In genomic region chr4:46728231-46728630, GRCm38 (mm10) we compare ENCODE assay signal across 10 mouse cellular contexts.
A peak's percentile ranks its signal among the peaks of the same experiment; 100 is the strongest.
DNase-seq lines count a peak whose midpoint lies in the region; ATAC-seq lines count a peak whose summit lies in the region.
"Had no signal": no experiment of that assay in that cellular context is flagged by ENCODE, and none has a peak within 500 bp of the region (broad histone marks: within the 10 kb centered on the region; RNA-seq: fewer than 3 reads in every experiment).

No protein-coding gene starts in this region.

- no peaks in the 10 kb centered on the region for H3K9me3 ChIP-seq in neural tube, embryonic 13.5 days
- H3K9me3 ChIP-seq in neural tube, embryonic 15.5 days (replicated peaks), result no peaks in the 10 kb centered on the region
- no peaks in the 10 kb centered on the region for H3K9me3 ChIP-seq in forebrain, embryonic 14.5 days (replicated peaks; ENCODE audit: control insufficient read depth, low read length)
- H3K9me3 ChIP-seq in midbrain, embryonic 16.5 days (replicated peaks; ENCODE audit: control insufficient read depth, low read length, poor library complexity, severe bottlenecking), result no peaks in the 10 kb centered on the region
- no peaks in the 10 kb centered on the region for H3K9me3 ChIP-seq in intestine, embryonic 16.5 days (ENCODE audit: control insufficient read depth, low read length)
- H3K9me3 ChIP-seq: heart, embryonic 13.5 days had no signal

- H3K27me3 ChIP-seq in neural tube, embryonic 13.5 days, result no peaks in the 10 kb centered on the region; the same call in 1 of the 2 replicates
- no peaks in the 10 kb centered on the region for H3K27me3 ChIP-seq in neural tube, embryonic 15.5 days (replicated peaks)
- no peaks in the 10 kb centered on the region for H3K27me3 ChIP-seq in forebrain, embryonic 14.5 days (replicated peaks; ENCODE audit: control insufficient read depth, insufficient read depth, low read length)
- no peaks in the 10 kb centered on the region for H3K27me3 ChIP-seq in midbrain, embryonic 16.5 days (ENCODE audit: control insufficient read depth, insufficient read depth, low read depth, low read length)
- H3K27me3 ChIP-seq in intestine, embryonic 16.5 days (replicated peaks; ENCODE audit: control insufficient read depth, insufficient read depth, low read length), result no peaks in the 10 kb centered on the region; the same call in 1 of the 2 replicates

- ATAC-seq in cerebellum, adult (ENCODE audit: insufficient number of reproducible peaks, low FRiP score, low TSS enrichment), result peak; percentile 39; the same call in 1 of the 2 replicates
- peak; percentile 40 for ATAC-seq in neural tube, embryonic 13.5 days (ENCODE audit: low read depth)
- ATAC-seq in neural tube, embryonic 15.5 days (ENCODE audit: low FRiP score), result no peak
- ATAC-seq in forebrain, embryonic 14.5 days, result 0 out of 2 replicates have a peak, but pooled peaks have one; percentile 38
- peak; percentile 27 for ATAC-seq in midbrain, embryonic 16.5 days
- no peak for ATAC-seq in intestine, embryonic 16.5 days

- 0 out of 2 replicates have a peak overlapping the region, but pooled peaks have one; percentile 33 for H3K27ac ChIP-seq in neural tube, embryonic 13.5 days (replicated peaks)
- no peak overlapping the region for H3K27ac ChIP-seq in neural tube, embryonic 15.5 days (replicated peaks)
- H3K27ac ChIP-seq in forebrain, embryonic 14.5 days (ENCODE audit: low read depth, low read length), result 0 out of 2 replicates have a peak overlapping the region, but pooled peaks have one; percentile 9
- peak overlapping the region; percentile 63 for H3K27ac ChIP-seq in midbrain, embryonic 16.5 days (ENCODE audit: low read length)
- no peak overlapping the region for H3K27ac ChIP-seq in intestine, embryonic 16.5 days (ENCODE audit: low read length)
- H3K27ac ChIP-seq: heart, embryonic 13.5 days; macrophage had no signal

- 5% methylated on average over 1 of the region's 1 CpGs for WGBS in neural tube, embryonic 13.5 days
- 24% methylated on average over 1 of the region's 1 CpGs for WGBS in neural tube, embryonic 15.5 days
- WGBS in forebrain, embryonic 14.5 days, result 24% methylated on average over 1 of the region's 1 CpGs
- 12% methylated on average over 1 of the region's 1 CpGs for whole genome bisulfite sequencing in midbrain, embryonic 16.5 days
- WGBS in intestine, embryonic 16.5 days, result 56% methylated on average over 1 of the region's 1 CpGs

- no peaks in the 10 kb centered on the region for H3K36me3 ChIP-seq in neural tube, embryonic 13.5 days
- no peaks in the 10 kb centered on the region for H3K36me3 ChIP-seq in neural tube, embryonic 15.5 days
- no peaks in the 10 kb centered on the region for H3K36me3 ChIP-seq in forebrain, embryonic 14.5 days (ENCODE audit: control insufficient read depth, insufficient read depth, low read length)
- no peaks in the 10 kb centered on the region; the same call in 1 of the 2 replicates for H3K36me3 ChIP-seq in midbrain, embryonic 16.5 days (ENCODE audit: control insufficient read depth, insufficient read depth, low read length)
- H3K36me3 ChIP-seq in intestine, embryonic 16.5 days (ENCODE audit: control insufficient read depth, insufficient read depth, low read length), result no peaks in the 10 kb centered on the region
- H3K36me3 ChIP-seq: heart, embryonic 13.5 days had no signal

- DNase-seq in cerebellum, adult 9-10 months, result no peak
- DNase-seq in forebrain, embryonic 14.5 days (ENCODE audit: low spot score), result peak; percentile 55
- DNase-seq in lung, adult 18-20 months, result no peak

- H3K4me2 ChIP-seq in neural tube, embryonic 13.5 days, result no peak overlapping the region
- H3K4me2 ChIP-seq in neural tube, embryonic 15.5 days, result no peak overlapping the region
- no peak overlapping the region for H3K4me2 ChIP-seq in forebrain, embryonic 14.5 days (ENCODE audit: low read length)
- no peak overlapping the region for H3K4me2 ChIP-seq in midbrain, embryonic 16.5 days (ENCODE audit: low read length)
- no peak overlapping the region for H3K4me2 ChIP-seq in intestine, embryonic 16.5 days (ENCODE audit: low read depth, low read length)
- H3K4me2 ChIP-seq: heart, embryonic 13.5 days had no signal

- peak overlapping the region; percentile 3; the same call in 1 of the 2 replicates for H3K9ac ChIP-seq in neural tube, embryonic 13.5 days
- no peak overlapping the region for H3K9ac ChIP-seq in neural tube, embryonic 15.5 days (replicated peaks)
- no peak overlapping the region for H3K9ac ChIP-seq in forebrain, embryonic 14.5 days (ENCODE audit: low read length)
- no peak overlapping the region for H3K9ac ChIP-seq in midbrain, embryonic 16.5 days (ENCODE audit: low read depth, low read length)
- no peak overlapping the region for H3K9ac ChIP-seq in intestine, embryonic 16.5 days (ENCODE audit: low read depth, low read length)
- H3K9ac ChIP-seq: heart, embryonic 13.5 days had no signal

- H3K4me1 ChIP-seq in neural tube, embryonic 13.5 days (replicated peaks), result peaks cover 42% of the 10 kb centered on the region
- H3K4me1 ChIP-seq in neural tube, embryonic 15.5 days, result peaks cover 35% of the 10 kb centered on the region
- peaks cover 16% of the 10 kb centered on the region; the same call in 1 of the 2 replicates for H3K4me1 ChIP-seq in forebrain, embryonic 14.5 days (ENCODE audit: control insufficient read depth, insufficient read depth, low read length)
- peaks cover 35% of the 10 kb centered on the region for H3K4me1 ChIP-seq in midbrain, embryonic 16.5 days (ENCODE audit: control insufficient read depth, insufficient read depth, low read length)
- no peaks in the 10 kb centered on the region for H3K4me1 ChIP-seq in intestine, embryonic 16.5 days (ENCODE audit: control insufficient read depth, insufficient read depth, low read length)

- H3K4me3 ChIP-seq in neural tube, embryonic 13.5 days, result no peak overlapping the region
- no peak overlapping the region for H3K4me3 ChIP-seq in neural tube, embryonic 15.5 days (replicated peaks)
- H3K4me3 ChIP-seq in forebrain, embryonic 14.5 days (ENCODE audit: low read depth, low read length), result no peak overlapping the region
- no peak overlapping the region for H3K4me3 ChIP-seq in midbrain, embryonic 16.5 days (ENCODE audit: low read depth, low read length)
- H3K4me3 ChIP-seq in intestine, embryonic 16.5 days (ENCODE audit: low read length), result no peak overlapping the region
- H3K4me3 ChIP-seq: heart, embryonic 13.5 days had no signal

Comparison
In these comparisons a context has a peak if more than half of its experiments do, and no peak if none do; other contexts are left out.
1. ATAC-seq: peak in cerebellum, adult (single experiment), neural tube, embryonic 13.5 days (single experiment), forebrain, embryonic 14.5 days (single experiment) and midbrain, embryonic 16.5 days (single experiment); none in neural tube, embryonic 15.5 days (single experiment) and intestine, embryonic 16.5 days (single experiment).
2. H3K27ac ChIP-seq: peak in neural tube, embryonic 13.5 days (single experiment), forebrain, embryonic 14.5 days (single experiment) and midbrain, embryonic 16.5 days (single experiment); none in neural tube, embryonic 15.5 days (single experiment) and intestine, embryonic 16.5 days (single experiment).